32 mouse cellular contexts compared by ENCODE assay signal in genomic region chr16:23932294-23932693, GRCm38 (mm10). TPM values are rescaled to one million over a fixed set of nuclear protein-coding genes. Genes with fewer than 3 reads are reported as not detected.
A peak's percentile ranks its signal among the peaks of the same experiment; 100 is the strongest.
DNase-seq lines count a peak whose midpoint lies in the region; ATAC-seq lines count a peak whose summit lies in the region.
"Had no signal": no experiment of that assay in that cellular context is flagged by ENCODE, and none has a peak within 500 bp of the region (broad histone marks: within the 10 kb centered on the region; RNA-seq: fewer than 3 reads in every experiment).

Rtp2 (minus strand) TSS chr16:23932394.

- H3K9ac ChIP-seq in heart, embryonic 15.5 days = no peak within 1 kb of the TSS
- H3K9ac ChIP-seq: embryonic facial prominence, embryonic 12.5 days; hindbrain, embryonic 12.5 days; intestine, embryonic 15.5 days; liver, embryonic 14.5 days; midbrain, embryonic 13.5 days; stomach, embryonic 15.5 days had no signal

- intact Hi-C loops in heart, postnatal 36 days (cut with DNase I) = no loop called here

- H3K4me1 ChIP-seq in heart, embryonic 10.5 days = peaks cover 4% of the 10 kb centered on the region; the same call in 1 of the 2 replicates
- H3K4me1 ChIP-seq in heart, embryonic 15.5 days (replicated peaks) = peaks cover 3% of the 10 kb centered on the region; the same call in 1 of the 2 replicates
- H3K4me1 ChIP-seq: embryonic facial prominence, embryonic 12.5 days; hindbrain, embryonic 12.5 days; intestine, embryonic 15.5 days; midbrain, embryonic 13.5 days; stomach, embryonic 15.5 days had no signal

- 84% methylated on average over 11 of the region's 11 CpGs for WGBS in heart, embryonic 10.5 days
- 89% methylated on average over 11 of the region's 11 CpGs for WGBS in heart, embryonic 15.5 days

- no peaks in the 10 kb centered on the region for H3K9me3 ChIP-seq in heart, embryonic 10.5 days
- no peaks in the 10 kb centered on the region for H3K9me3 ChIP-seq in heart, embryonic 15.5 days (replicated peaks)
- H3K9me3 ChIP-seq: embryonic facial prominence, embryonic 12.5 days; hindbrain, embryonic 12.5 days; intestine, embryonic 15.5 days; midbrain, embryonic 13.5 days; stomach, embryonic 15.5 days had no signal

- peak within 1 kb of the TSS; percentile 42 for H3K4me2 ChIP-seq in heart, embryonic 15.5 days
- H3K4me2 ChIP-seq: embryonic facial prominence, embryonic 12.5 days; hindbrain, embryonic 12.5 days; intestine, embryonic 15.5 days; midbrain, embryonic 13.5 days; stomach, embryonic 15.5 days had no signal

- no peaks in the 10 kb centered on the region for H3K27me3 ChIP-seq in heart, embryonic 10.5 days (ENCODE audit: insufficient read depth, poor library complexity, severe bottlenecking)
- H3K27me3 ChIP-seq in heart, embryonic 15.5 days = peaks cover 6% of the 10 kb centered on the region; the same call in 1 of the 2 replicates
- H3K27me3 ChIP-seq: embryonic facial prominence, embryonic 12.5 days; hindbrain, embryonic 12.5 days; intestine, embryonic 15.5 days; midbrain, embryonic 13.5 days; stomach, embryonic 15.5 days had no signal

- peak within 1 kb of the TSS; percentile 29; the same call in 1 of the 2 replicates for H3K4me3 ChIP-seq in heart, embryonic 10.5 days
- H3K4me3 ChIP-seq in heart, embryonic 15.5 days = no peak within 1 kb of the TSS
- H3K4me3 ChIP-seq: embryonic facial prominence, embryonic 12.5 days; hindbrain, embryonic 12.5 days; intestine, embryonic 15.5 days; midbrain, embryonic 13.5 days; stomach, embryonic 15.5 days had no signal

- ATAC-seq in heart, embryonic 15.5 days (replicated peaks; ENCODE audit: insufficient number of reproducible peaks, insufficient read depth, low FRiP score, low read depth) = no peak
- ATAC-seq: hindbrain, postnatal 0 days; intestine, embryonic 15.5 days; midbrain, embryonic 13.5 days had no signal

- no peak within 1 kb of the TSS for H3K27ac ChIP-seq in heart, embryonic 10.5 days
- H3K27ac ChIP-seq in heart, embryonic 15.5 days = no peak within 1 kb of the TSS
- H3K27ac ChIP-seq: embryonic facial prominence, embryonic 12.5 days; hindbrain, embryonic 12.5 days; hindbrain, postnatal 0 days; intestine, embryonic 15.5 days; kidney, postnatal 0 days; liver, embryonic 14.5 days; macrophage; midbrain, embryonic 13.5 days; stomach, embryonic 15.5 days had no signal

- DNase-seq in heart, embryonic 10.5 days (ENCODE audit: low spot score) = no peak
- DNase-seq in heart, postnatal 36 days = no peak
- DNase-seq in heart, adult 11 months = no peak
- DNase-seq in 3T3-L1 (ENCODE audit: low read depth, low spot score) (peak; percentile 10), R1 (ENCODE audit: low read depth, low spot score) (peak; percentile 13)
- no peak for DNase-seq in natural killer cell, adult 2 months (ENCODE audit: low spot score in 2 of 2)
- DNase-seq: adrenal gland, postnatal 14 days; cerebellum, adult 11-12 months; cerebellum, adult 9-11 months; embryo, embryonic 11 days; gastrocnemius, postnatal 25 days; heart, postnatal 10 days; kidney, adult 8-10 months; liver; lung, adult 2 months; lung, postnatal 10 days; right cerebral cortex, postnatal 25 days had no signal

- H3K36me3 ChIP-seq in heart, embryonic 10.5 days = no peaks in the 10 kb centered on the region
- no peaks in the 10 kb centered on the region for H3K36me3 ChIP-seq in heart, embryonic 15.5 days
- H3K36me3 ChIP-seq: embryonic facial prominence, embryonic 12.5 days; hindbrain, embryonic 12.5 days; intestine, embryonic 15.5 days; midbrain, embryonic 13.5 days; stomach, embryonic 15.5 days had no signal

RNA-seq across cellular contexts. Expression of gene Rtp2, which starts in this region (rescaled TPM):
- not detected in 2 replicates for polyA plus RNA-seq in heart, embryonic 10.5 days (2016; fragmentation: Nextera tagmentation; extraction: Ambion mirVana)
- total RNA-seq in heart, postnatal 36 days (2021) = not detected
- polyA plus RNA-seq in heart, embryonic 15.5 days (2015; fragmentation: Nextera tagmentation; extraction: Ambion mirVana) = not detected in 2 replicates
- total RNA-seq: adrenal gland, postnatal 14 days; gastrocnemius, adult 18-20 months; gastrocnemius, postnatal 25 days; heart, postnatal 10 days; hindbrain, postnatal 0 days; megakaryocyte-erythroid progenitor cell, adult 5-6 weeks had no signal
- polyA plus RNA-seq: hindbrain, embryonic 12.5 days; intestine, embryonic 15.5 days; kidney, postnatal 0 days; large intestine, adult 2 months; limb, embryonic 11.5 days; liver, embryonic 14.5 days; lung, adult 2 months; macrophage; midbrain, embryonic 13.5 days; neural tube, embryonic 14.5 days; stomach, embryonic 15.5 days had no signal

Comparison
In these comparisons a context has a peak if more than half of its experiments do, and no peak if none do; other contexts are left out.
1. DNase-seq: peak in 3T3-L1 (single experiment) and R1 (single experiment); none in heart, embryonic 10.5 days (single experiment), heart, postnatal 36 days (0 of 2), heart, adult 11 months (single experiment) and natural killer cell, adult 2 months (0 of 2).